Mouse (Mus musculus) layer of hippocampus, postnatal 25 days (tissue): ENCODE results near the gene Adora2a. TPM values are rescaled to one million over a fixed set of nuclear protein-coding genes. Genes with fewer than 3 reads are reported as not detected.
"Not testable (repeated sequence)": the region's sequence is repeated elsewhere in the genome, so short reads cannot be mapped to it uniquely, and the experiment has no call there.

ENCODE experiments used
- DNase-seq, 2 experiments: peaks; one replicate each; pipeline ENCODE4 v3.0.0; 2022; ENCODE audit warnings: mixed read lengths in 2 of 2, low spot score in 1 of 2; ENCODE audit errors: extremely low spot score in 1 of 2
- total RNA-seq, 2 experiments: library from RNA; stranded (reverse); gene quantifications; 2 replicates each; pipeline ENCODE4 v1.2.3; 2021

Adora2a gene
- 1 to 10 TPM; 2.5 to 3.7 TPM for total RNA-seq

GRCm38 (mm10) chr10:75316872-75316907, at the start of gene Adora2a:
Gene Adora2a, plus strand, starts transcription at chr10:75316877.
- no peak for DNase-seq

DNA sequence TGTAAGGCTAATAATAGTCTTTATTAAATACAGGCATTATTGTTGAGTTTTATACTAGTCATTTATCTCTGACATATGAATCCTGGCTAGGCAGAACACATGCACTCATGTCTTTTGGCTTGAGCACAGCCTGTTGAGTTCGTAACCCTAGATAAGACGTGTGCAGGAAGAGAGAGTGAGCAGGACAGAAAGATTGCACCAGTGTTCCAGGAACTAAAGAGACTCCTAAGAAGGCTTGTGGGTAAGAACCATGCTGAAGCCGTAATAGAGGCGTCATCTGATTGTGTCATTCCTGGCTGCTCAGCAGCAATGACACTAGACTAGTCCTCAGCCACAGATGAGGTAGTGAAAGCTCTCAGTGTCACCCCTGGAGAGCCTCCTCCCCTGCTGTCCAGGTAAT, 43.7 kb upstream of the Adora2a start:
- no peak for DNase-seq

GRCm38 (mm10) chr10:75276427-75277013, 40.2 kb upstream of the Adora2a start:
- no peak for DNase-seq

- peak in 1 of 2 experiments; percentile 39 for DNase-seq
These were observed 39.2 kb upstream of the Adora2a start for GRCm38 (mm10) chr10:75277501-75277900.

DNA sequence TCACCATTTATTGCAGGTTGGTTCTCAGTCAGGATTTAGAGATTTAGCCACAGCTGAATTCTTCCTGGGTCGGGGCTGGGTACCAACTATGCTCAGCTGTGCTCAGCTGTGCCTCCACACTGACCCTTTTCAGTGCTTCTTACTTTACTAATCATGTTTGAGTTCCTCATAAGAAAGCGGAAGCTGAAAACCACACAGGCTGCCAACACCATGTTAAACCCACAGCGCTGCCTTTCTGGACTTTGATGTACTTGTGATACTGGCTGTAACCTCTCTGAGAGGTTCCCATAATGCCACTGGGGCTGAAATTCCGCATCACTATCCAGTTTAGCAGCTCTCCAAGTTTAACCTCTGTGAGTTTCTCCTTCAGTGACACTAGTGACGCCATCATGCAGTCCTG, 34.0 kb upstream of the Adora2a start:
- no peak for DNase-seq

DNA sequence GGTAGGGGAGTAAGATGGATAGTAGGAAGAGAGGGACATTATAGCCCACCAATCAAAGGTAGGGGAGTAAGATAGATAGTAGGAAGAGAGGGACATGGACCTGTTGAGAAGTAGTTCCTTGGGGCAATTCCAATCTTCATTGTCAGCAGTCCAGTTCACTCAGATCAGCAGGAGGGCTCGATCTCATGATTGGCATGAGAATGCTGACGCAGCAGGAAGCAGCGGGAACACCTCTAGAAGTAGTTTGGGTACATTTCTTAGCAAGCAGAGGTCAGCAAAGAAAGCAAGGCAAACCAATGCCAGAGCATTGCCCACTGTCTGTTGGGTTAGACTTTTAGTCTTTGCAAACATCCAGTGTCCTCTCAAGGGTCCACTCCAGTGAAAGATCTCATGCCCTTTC, 32.9 kb upstream of the Adora2a start:
- no peak for DNase-seq

- no peak for DNase-seq
These were observed 28.1 kb upstream of the Adora2a start for GRCm38 (mm10) chr10:75288579-75288978.

DNA sequence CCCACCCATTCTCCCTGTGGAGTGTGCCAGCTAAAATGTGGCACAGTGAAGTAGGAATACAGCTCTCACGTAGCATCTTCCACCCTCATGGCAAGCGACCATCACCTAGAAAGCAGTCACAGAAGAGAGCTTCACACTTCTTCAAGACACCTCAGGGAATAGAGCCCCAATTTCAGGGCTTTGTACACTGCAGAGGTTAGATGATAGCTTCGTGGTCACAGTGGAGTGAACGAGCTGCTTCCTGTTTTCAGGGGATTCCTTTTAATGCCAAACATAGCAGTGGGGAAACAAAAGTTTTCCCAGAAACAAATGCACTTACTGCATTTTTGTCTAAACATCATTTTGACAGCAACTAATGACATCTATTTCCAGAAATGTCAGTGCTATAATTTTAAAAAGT, 27.3 kb upstream of the Adora2a start:
- no peak for DNase-seq

DNA sequence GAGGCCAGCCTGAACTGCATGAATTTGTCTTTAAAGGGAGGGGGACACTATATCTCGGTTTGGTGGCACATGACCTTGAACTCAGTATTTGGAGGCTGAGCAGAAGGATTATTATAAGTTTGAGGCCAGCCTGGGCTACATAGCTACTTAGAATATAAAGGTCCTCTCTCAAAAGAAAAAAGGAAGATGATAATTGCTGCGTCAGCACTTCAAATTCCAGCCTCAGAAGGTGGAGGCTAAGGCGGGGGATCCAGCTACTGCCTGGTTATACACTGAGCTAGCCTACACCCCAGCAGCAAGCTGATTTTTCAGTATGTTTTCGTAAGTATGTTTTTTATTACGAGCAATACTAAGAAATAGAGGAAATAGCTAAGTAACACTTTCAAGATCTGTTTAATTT, 26.0 kb upstream of the Adora2a start:
- no peak for DNase-seq

DNA sequence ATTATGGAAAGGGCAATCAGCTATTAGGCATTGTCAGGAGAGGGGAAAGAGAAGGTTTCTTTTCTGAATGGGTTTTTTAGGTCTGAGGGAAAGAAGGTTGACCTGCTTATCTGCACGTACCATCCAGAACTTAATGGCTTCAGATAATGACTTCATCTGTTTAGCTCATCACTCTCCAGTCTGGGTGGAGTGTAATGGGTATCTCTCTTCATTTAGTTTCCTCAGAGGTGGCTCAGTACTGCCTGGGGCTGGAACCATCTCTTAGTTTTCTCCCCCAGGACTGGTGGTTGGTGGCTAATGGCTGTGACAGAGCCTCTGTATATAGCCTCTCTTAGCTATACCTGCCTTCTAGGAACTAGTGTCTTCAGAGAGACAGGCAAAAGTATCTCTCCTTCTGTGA, 25.3 kb upstream of the Adora2a start:
- no peak for DNase-seq

- not testable (repeated sequence) for DNase-seq
These were observed 24.5 kb upstream of the Adora2a start for GRCm38 (mm10) chr10:75292206-75292605.

- no peak for DNase-seq
These were observed 23.4 kb upstream of the Adora2a start for GRCm38 (mm10) chr10:75293288-75293687.

DNA sequence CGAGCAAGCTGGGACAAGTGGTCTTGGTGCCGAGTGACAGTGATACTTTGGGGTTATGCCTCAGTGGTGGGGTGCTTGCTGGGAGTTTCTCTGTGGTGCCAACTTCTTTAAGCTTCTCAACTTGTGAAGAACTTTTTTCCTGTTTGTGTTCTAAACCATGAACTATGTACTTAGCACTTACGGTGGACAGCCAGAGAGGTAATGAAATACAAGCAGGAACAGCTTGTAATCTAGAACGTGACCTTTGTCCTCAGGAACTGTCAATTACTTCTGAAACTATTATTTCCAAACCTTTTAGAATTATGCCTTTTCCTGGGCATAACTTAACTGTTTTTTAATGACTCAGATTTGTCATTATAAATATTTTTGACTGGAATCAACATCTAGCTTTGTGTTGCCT, 22.3 kb upstream of the Adora2a start:
- DNase-seq, result no peak

- DNase-seq, result no peak
These were observed 21.8 kb upstream of the Adora2a start for GRCm38 (mm10) chr10:75294926-75295325.

- DNase-seq, result no peak
These were observed 18.1 kb upstream of the Adora2a start for GRCm38 (mm10) chr10:75298608-75299007.

DNA sequence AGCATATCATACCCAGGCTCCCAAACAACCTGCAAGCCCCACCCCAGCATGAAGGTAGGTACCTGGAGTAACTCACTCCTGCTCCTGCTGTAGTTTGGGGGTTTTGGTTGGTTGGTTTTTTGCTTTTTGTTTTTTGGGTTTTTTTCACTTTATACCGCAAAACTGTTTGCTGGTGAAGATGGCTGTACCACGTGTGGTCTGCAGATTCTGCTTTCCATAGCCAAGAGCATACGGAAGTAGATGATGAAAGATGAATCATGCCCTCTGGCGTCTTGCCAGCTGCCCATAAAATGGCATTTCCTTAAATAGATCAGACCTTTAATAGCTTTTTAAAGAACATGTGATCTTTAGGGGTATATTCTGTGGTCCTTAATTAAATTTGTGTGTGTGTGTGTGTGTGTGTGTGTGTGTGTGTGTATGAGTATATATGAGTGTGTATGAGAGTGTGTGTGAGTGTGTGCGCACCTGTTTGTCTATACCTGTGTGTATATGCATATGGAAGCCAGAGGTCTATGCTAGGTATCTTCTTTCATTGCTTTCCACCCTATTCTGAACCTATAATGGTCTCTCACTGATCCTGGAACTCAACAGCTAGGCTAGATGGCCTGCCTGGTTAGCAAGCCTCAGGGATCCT, 16.8 kb upstream of the Adora2a start:
- DNase-seq, result no peak

DNA sequence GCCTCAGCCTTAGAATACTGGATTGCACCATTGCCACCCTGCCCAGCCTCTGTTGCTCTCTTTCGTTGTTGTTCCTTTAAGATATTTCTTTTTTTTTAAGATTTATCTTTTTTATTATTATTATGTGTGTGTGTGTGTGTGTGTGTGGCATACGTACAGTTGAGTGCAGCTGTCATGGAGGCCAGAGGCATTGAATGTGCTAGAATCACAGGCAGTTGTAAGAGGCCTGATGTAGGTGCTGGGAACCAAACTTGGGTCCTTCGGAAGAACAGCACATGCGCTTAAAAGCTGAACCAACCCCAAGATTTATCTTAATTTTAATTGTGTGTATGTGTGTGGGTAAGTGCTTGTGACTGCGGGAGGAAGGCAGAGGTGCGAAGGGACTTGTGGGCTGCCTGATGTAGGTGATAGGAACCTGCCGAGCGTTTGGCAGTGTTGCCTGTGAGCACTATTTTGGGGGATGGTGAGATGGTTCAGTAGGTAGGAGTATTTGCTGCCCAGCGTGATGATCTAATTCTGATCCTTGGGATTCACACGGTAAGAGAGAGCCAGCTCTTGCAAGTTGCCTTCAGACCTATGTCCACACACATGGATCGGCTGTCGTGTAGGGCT, 15.4 kb upstream of the Adora2a start:
- DNase-seq, result no peak

GRCm38 (mm10) chr10:75301937-75302336, 14.7 kb upstream of the Adora2a start:
- DNase-seq, result no peak

GRCm38 (mm10) chr10:75302536-75302935, 14.1 kb upstream of the Adora2a start:
- no peak for DNase-seq

- DNase-seq, result peak; percentile 48 to 51
These were observed 13.2 kb upstream of the Adora2a start for GRCm38 (mm10) chr10:75303324-75304048.

- DNase-seq, result no peak
These were observed 12.7 kb upstream of the Adora2a start for GRCm38 (mm10) chr10:75304049-75304405.

DNA sequence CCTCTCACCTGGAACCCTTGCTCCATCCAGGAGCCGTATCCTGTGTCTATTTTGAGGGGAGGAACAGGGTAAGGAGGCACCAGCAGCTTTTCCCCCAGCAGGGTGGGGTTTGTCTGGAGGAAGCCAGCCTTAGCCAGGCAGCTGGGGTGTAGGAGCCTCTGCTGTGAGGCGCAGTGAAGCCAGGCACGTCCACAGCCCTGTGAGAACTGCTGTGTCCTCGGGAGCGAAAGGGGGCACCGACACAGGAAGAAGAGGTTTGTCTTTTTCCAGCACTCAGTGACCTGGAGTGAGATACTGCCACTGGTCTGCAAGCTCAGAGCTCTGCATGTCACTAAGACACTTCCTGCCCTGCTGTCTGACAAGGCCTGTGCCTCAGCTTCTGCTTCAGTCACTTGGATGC, 12.3 kb upstream of the Adora2a start:
- no peak for DNase-seq
